Mouse (Mus musculus) left cerebral cortex, postnatal 4 days (tissue): ENCODE measurements around the gene Zc3h12c. TPM values are rescaled to one million over a fixed set of nuclear protein-coding genes. Genes with fewer than 3 reads are reported as not detected.
A peak's percentile ranks its signal among the peaks of the same experiment; 100 is the strongest.

ENCODE experiments used
- DNase-seq: peaks from one replicate; pipeline ENCODE4 v3.0.0-alpha.2; 2022
- intact Hi-C: fragments of 180-260 bp; cut with DNase I; formaldehyde crosslinking; loops from one replicate; pipeline ENCODE4 v1.15.1; 2025
- total RNA-seq, 2 experiments: library from RNA; stranded (reverse); gene quantifications; 2 replicates each; pipeline ENCODE4 v1.2.3; 2021

Gene Zc3h12c
- total RNA-seq, 2 experiments from 2014 or later: 13.5 to 14.8 TPM

DNA sequence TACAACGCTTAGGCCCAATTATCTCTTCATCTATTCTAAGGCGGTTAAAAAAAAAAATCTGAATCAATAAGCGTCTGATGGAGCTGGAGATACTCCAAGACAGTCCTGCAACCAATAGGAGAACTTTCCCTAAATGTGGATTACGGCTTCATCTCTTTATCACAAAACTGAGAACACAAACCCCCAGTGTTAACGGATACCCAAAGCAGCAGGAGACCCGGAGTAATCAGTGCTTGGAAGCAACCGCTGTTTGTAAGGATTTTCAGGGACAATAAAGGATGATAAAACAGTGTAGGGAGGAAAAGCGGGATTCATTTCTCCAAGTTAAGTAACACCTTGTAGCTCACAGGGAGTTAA, 888 bp downstream of the Zc3h12c start:
- DNase-seq: no peak

DNA sequence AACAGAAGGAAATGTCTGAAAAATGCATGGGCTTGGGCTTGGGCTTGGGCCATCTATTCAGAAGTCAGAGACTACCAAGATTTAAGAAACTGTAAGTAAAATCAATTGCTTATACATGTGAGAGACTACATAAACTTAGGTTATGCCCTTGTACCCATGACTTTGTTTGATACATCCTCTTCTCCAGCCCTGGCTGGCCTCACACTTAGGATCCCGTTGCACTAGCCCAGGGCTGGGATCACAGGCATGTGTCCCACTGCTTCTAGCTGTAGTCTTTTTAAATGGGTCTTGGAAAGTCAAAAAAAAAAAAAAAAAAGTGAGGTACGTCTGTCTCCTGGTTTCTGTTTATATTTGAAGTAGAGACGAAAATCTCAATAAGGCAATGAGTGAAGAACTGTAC, 1.3 kb downstream of the Zc3h12c start:
- no peak for DNase-seq
- intact Hi-C loops: loop anchor here (10.0 kb wide), 2 partner anchors 78 to 118 kb away; no protein-coding TSS in a partner anchor

More for the DNA sequence above, 888 bp downstream of the Zc3h12c start:
- intact Hi-C loops: loop anchor here (10.0 kb wide), 2 partner anchors 77 to 117 kb away; no protein-coding TSS in a partner anchor

DNA sequence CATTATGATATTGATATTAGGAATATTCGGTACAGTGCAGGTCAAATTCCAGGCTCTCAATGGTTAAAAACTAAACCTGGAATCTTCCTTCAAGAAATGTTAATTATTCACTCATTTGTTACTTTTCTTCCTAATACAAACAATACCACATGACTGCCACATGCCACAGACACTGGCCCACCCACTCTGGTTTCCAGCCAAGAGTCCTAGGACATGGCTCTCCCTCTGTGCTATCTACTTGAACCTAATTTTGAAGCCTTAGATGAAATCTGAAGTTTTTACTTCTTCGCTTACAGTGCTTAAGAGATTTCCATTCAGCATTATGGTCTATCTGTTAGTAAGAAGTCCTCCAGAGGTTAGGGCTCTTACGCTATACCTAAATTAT, 2.7 kb downstream of the Zc3h12c start:
- intact Hi-C loops: loop anchor here (10.0 kb wide), 2 partner anchors 79 to 119 kb away; no protein-coding TSS in a partner anchor
- no peak for DNase-seq

GRCm38 (mm10) chr9:52165076-52165705, 3.2 kb downstream of the Zc3h12c start:
- intact Hi-C loops: loop anchor here (10.0 kb wide), 2 partner anchors 80 to 120 kb away; no protein-coding TSS in a partner anchor
- no peak for DNase-seq

DNA sequence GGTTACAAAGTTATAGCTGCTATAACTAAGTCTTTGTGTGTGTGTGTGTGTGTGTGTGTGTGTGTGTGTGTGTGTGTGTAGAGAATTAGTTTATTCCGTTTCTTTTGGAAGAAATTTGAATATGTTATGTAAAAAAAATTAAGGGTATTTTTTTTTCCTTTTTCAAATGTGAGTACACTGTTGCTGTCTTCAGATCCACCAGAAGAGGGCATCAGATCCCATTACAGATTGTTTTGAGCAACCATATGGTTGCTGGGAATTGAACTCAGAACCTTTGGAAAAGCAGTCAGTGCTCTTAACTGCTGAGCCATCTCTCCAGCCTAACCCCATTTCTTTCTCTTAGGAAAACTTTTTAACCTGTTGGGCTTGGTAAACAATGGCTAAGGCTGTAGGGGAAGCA, 7.9 kb downstream of the Zc3h12c start:
- no peak for DNase-seq
- intact Hi-C loops: loop anchor here (10.0 kb wide), 2 partner anchors 84 to 124 kb away; no protein-coding TSS in a partner anchor

- no peak for DNase-seq
- intact Hi-C loops: no loop called here
These were observed 9.8 kb downstream of the Zc3h12c start for GRCm38 (mm10) chr9:52158561-52158960.

GRCm38 (mm10) chr9:52155417-52155816, 13.0 kb downstream of the Zc3h12c start:
- intact Hi-C loops: no loop called here

DNA sequence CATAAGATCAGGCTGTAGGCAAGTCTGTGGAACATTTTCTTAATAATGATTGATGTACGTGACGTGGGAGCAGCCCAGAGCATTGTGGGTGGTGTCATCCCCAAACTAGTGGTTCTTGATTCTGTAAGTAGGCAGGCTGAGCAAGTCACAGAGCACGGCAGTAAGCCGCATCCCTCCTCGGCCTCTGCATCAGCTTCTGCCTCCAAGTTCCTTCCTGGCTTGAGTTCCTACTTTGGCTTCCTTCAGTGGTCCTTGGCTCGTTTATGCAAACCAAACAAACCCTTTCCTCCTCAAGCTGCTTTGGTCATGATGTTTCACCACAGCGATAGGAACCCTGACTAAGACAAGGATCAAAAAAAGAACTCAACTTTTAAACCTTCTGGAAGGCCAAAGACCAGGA, 14.1 kb downstream of the Zc3h12c start:
- intact Hi-C loops: no loop called here
- no peak for DNase-seq

More at GRCm38 (mm10) chr9:52155417-52155816, 13.0 kb downstream of the Zc3h12c start:
- no peak for DNase-seq

- intact Hi-C loops: no loop called here
These were observed 16.1 kb downstream of the Zc3h12c start for GRCm38 (mm10) chr9:52152076-52152826.

DNA sequence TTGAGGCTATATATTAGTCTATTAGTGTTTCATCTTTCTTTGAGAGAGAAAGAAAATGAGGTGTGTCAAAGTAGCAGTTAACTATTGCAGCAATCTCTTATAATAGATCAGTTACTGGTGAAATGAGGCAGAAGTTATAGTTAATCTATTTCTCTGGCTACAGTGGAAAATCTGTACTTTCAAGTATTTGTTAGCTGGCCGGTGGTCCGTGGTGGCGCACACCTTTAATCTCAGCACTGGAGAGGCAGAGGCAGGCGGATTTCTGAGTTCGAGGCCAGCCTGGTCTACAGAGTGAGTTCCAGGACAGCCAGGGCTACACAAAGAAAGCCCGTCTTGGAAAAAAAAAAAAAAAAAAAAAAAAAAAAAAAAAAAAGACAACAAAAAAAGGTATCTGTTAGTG, 18.6 kb downstream of the Zc3h12c start:
- no peak for DNase-seq
- intact Hi-C loops: loop anchor here (5.0 kb wide), 1 partner anchor 37 kb away; no protein-coding TSS in a partner anchor

More at GRCm38 (mm10) chr9:52152076-52152826, 16.1 kb downstream of the Zc3h12c start:
- no peak for DNase-seq

GRCm38 (mm10) chr9:52149286-52149685, 19.1 kb downstream of the Zc3h12c start:
- intact Hi-C loops: loop anchor here (5.0 kb wide), 1 partner anchor 37 kb away; no protein-coding TSS in a partner anchor
- peak; percentile 22 for DNase-seq

DNA sequence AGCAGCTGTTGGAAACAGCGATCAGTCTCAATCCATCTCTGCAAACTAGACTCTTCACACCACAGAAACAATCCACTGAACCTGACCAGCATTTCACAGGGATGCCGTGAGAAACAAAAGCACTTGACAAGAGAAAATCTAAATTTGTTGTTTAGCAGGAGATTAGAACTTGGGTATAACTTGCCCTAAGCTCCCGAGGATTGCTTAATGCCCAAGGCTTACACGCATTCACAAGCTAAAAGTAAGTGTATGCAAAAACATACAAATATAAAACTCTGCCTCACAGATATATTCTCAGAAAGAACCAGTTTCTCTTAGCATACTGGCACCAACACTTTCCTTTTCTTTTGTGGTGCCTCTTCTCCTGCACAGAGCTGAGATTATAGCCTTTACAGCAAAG, 19.5 kb downstream of the Zc3h12c start:
- intact Hi-C loops: loop anchor here (5.0 kb wide), 1 partner anchor 37 kb away; no protein-coding TSS in a partner anchor

GRCm38 (mm10) chr9:52148311-52148710, 20.1 kb downstream of the Zc3h12c start:
- DNase-seq: no peak
- intact Hi-C loops: loop anchor here (5.0 kb wide), 1 partner anchor 36 kb away; no protein-coding TSS in a partner anchor

More for the DNA sequence above, 19.5 kb downstream of the Zc3h12c start:
- DNase-seq: no peak

DNA sequence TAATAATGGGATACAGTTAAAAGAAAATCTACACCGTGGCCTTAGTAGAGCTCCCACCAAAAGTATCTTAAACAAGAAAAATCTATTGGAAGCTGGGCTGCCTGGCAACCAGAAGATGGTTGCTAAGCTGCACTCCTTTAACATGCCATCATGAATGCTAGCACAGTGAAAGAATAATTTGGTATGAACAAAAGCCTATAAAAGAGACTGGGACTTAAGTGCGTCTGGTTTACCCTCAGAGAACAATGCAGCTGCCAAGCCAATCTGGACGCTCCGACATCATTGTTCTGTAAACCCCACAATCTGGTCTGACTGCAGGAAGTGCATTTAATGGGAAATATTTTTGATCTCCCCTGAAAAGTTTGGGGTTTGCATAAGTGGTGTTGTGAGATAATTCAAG, 22.1 kb downstream of the Zc3h12c start:
- intact Hi-C loops: loop anchor here (5.0 kb wide), 1 partner anchor 34 kb away; no protein-coding TSS in a partner anchor
- no peak for DNase-seq

GRCm38 (mm10) chr9:52132771-52133170, 35.6 kb downstream of the Zc3h12c start:
- intact Hi-C loops: no loop called here
- DNase-seq: no peak

DNA sequence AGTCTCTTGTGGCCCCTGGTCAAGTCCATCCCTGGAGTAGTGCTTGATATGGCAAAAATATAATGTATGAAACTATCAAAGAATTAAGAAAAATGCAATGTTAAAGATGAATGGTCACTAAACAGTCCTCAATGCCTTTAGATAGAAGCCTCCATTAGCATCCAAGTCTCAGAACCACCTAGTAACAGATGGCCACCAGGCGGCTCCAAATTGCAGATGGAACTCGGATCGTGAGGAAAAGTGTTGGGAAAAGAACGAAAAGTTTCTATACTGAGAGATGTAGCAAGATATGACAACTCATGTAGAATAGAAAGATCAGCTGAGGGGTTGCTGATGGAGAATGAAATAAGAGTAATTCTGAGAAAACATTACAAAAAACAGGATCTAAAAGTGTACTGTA, 38.0 kb downstream of the Zc3h12c start:
- intact Hi-C loops: no loop called here
- peak; percentile 24 for DNase-seq

DNA sequence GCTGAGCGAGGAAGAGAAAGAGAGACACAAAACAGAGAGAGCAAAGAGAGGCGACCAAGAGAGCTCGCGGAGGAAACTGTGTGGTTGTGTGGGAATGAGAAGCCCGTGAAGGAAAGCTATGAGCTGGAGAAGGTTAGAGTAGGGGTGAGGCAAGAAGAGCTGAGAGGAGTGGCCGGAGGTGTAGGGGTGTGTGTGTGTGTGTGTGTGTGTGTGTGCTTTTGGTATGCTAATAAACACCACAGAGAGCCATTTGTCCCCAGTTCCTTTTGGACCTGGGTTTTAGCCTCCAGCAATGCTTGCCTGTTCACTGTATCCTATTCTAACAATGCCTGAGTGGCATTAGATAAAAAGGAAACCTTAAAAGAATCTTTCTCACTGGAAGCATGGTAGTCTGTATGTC, 43.1 kb downstream of the Zc3h12c start:
- intact Hi-C loops: loop anchor here (10.0 kb wide), 1 partner anchor 160 kb away; no protein-coding TSS in a partner anchor
- no peak for DNase-seq

- no peak for DNase-seq
- intact Hi-C loops: no loop called here
These were observed 49.2 kb downstream of the Zc3h12c start for GRCm38 (mm10) chr9:52119212-52119611.

- no peak for DNase-seq
- intact Hi-C loops: loop anchor here (5.0 kb wide), 1 partner anchor 34 kb away; no protein-coding TSS in a partner anchor
These were observed 55.3 kb downstream of the Zc3h12c start for GRCm38 (mm10) chr9:52113091-52113490.

- intact Hi-C loops: loop anchor here (5.0 kb wide), 1 partner anchor 37 kb away; no protein-coding TSS in a partner anchor
These were observed 57.6 kb downstream of the Zc3h12c start for GRCm38 (mm10) chr9:52110738-52111137.

DNA sequence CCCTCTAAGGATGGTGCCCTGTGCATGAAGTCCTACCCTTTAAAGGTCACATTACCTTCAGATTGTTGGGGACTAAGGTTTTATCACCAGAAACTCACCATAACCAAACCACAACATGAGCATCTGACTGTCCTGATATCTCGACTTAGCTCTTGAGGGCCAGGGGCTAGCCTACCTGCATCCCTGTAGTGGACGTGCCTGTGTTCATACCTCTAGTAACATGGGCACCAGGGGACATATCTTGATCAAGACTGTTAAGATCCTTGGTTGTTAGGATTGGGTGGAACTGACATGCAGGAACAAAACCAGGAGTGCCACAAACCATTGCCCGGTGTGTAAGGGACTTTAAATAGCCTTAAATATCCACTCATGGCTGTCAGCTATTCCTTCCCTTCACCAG, 61.2 kb downstream of the Zc3h12c start:
- intact Hi-C loops: no loop called here
- no peak for DNase-seq

More at GRCm38 (mm10) chr9:52110738-52111137, 57.6 kb downstream of the Zc3h12c start:
- no peak for DNase-seq
